Mouse (Mus musculus): ENCODE measurements around the gene Tgfbrap1. TPM values are rescaled to one million over a fixed set of nuclear protein-coding genes. Genes with fewer than 3 reads are reported as not detected.
A peak's percentile ranks its signal among the peaks of the same experiment; 100 is the strongest.
"Not testable (repeated sequence)": the region's sequence is repeated elsewhere in the genome, so short reads cannot be mapped to it uniquely, and the experiment has no call there.

Gene Tgfbrap1
- polyA plus RNA-seq, 1 experiment from 2014 or later: 11.5 TPM

- peaks cover 52% of the 10 kb centered on the region for H3K36me3 ChIP-seq
- peak; percentile 85 for ATAC-seq (replicated peaks; ENCODE audit: low FRiP score)
- H3K4me3 ChIP-seq (replicated peaks): no peak overlapping the region
- no peaks in the 10 kb centered on the region for H3K9me3 ChIP-seq (replicated peaks)
- H3K4me2 ChIP-seq: no peak overlapping the region
- H3K9ac ChIP-seq: no peak overlapping the region
- H3K4me1 ChIP-seq: no peaks in the 10 kb centered on the region
- no peaks in the 10 kb centered on the region for H3K27me3 ChIP-seq
- WGBS: 52% methylated on average over 9 of the region's 9 CpGs
- H3K27ac ChIP-seq: no peak overlapping the region
Measured at GRCm38 (mm10) chr1:43065615-43066310, 32.7 kb downstream of the Tgfbrap1 start.

GRCm38 (mm10) chr1:43051903-43052302 is 46.5 kb downstream of the Tgfbrap1 start:
- Histone ChIP-seq H3K9ac (no peak overlapping the region), H3K4me3 (replicated peaks) (no peak overlapping the region), H3K27ac (no peak overlapping the region), H3K4me2 (no peak overlapping the region), H3K4me1 (peaks cover under 1% of the 10 kb centered on the region; the same call in 1 of the 2 replicates), H3K36me3 (peaks cover 78% of the 10 kb centered on the region), H3K9me3 (replicated peaks) (no peaks in the 10 kb centered on the region), H3K27me3 (no peaks in the 10 kb centered on the region)
- no peak for ATAC-seq (replicated peaks; ENCODE audit: low FRiP score)
- 92% methylated on average over 5 of the region's 5 CpGs for WGBS

- H3K27ac ChIP-seq: no peak overlapping the region
- 87% methylated on average over 10 of the region's 10 CpGs for WGBS
- H3K9ac ChIP-seq: no peak overlapping the region
- H3K27me3 ChIP-seq: no peaks in the 10 kb centered on the region
- no peak overlapping the region for H3K4me2 ChIP-seq
- no peaks in the 10 kb centered on the region for H3K9me3 ChIP-seq (replicated peaks)
- H3K4me1 ChIP-seq: peaks cover 24% of the 10 kb centered on the region
- no peak for ATAC-seq (replicated peaks; ENCODE audit: low FRiP score)
- H3K36me3 ChIP-seq: peaks cover 42% of the 10 kb centered on the region
- no peak overlapping the region for H3K4me3 ChIP-seq (replicated peaks)
Measured at GRCm38 (mm10) chr1:43047811-43048210, 50.6 kb downstream of the Tgfbrap1 start.

- ATAC-seq (replicated peaks; ENCODE audit: low FRiP score): no peak
- Histone ChIP-seq H3K4me1 (peaks cover 27% of the 10 kb centered on the region), H3K36me3 (peaks cover 35% of the 10 kb centered on the region), H3K27me3 (no peaks in the 10 kb centered on the region), H3K4me2 (no peak overlapping the region), H3K27ac (no peak overlapping the region), H3K9me3 (replicated peaks) (no peaks in the 10 kb centered on the region), H3K4me3 (replicated peaks) (no peak overlapping the region), H3K9ac (no peak overlapping the region)
- WGBS: 80% methylated on average over 2 of the region's 2 CpGs
Measured at GRCm38 (mm10) chr1:43046990-43047389, 51.4 kb downstream of the Tgfbrap1 start.

- H3K9me3 ChIP-seq (replicated peaks): no peaks in the 10 kb centered on the region
- no peak overlapping the region for H3K4me3 ChIP-seq (replicated peaks)
- H3K27ac ChIP-seq: peak overlapping the region; percentile 66
- H3K27me3 ChIP-seq: no peaks in the 10 kb centered on the region
- peak overlapping the region; percentile 36 for H3K4me2 ChIP-seq
- 30% methylated on average over 14 of the region's 14 CpGs for WGBS
- peaks cover 31% of the 10 kb centered on the region for H3K4me1 ChIP-seq
- peak; percentile 66 for ATAC-seq (replicated peaks; ENCODE audit: low FRiP score)
- H3K9ac ChIP-seq: no peak overlapping the region
- peaks cover 19% of the 10 kb centered on the region for H3K36me3 ChIP-seq
Measured at GRCm38 (mm10) chr1:43045204-43045982, 53.0 kb downstream of the Tgfbrap1 start.

- WGBS: 33% methylated on average over 6 of the region's 6 CpGs
- peak overlapping the region; percentile 6; the same call in 1 of the 2 replicates for H3K27ac ChIP-seq
- no peak overlapping the region for H3K4me2 ChIP-seq
- H3K4me1 ChIP-seq: peaks cover 31% of the 10 kb centered on the region
- no peak overlapping the region for H3K4me3 ChIP-seq (replicated peaks)
- H3K36me3 ChIP-seq: no peaks in the 10 kb centered on the region
- no peak overlapping the region for H3K9ac ChIP-seq
- no peaks in the 10 kb centered on the region for H3K9me3 ChIP-seq (replicated peaks)
- ATAC-seq (replicated peaks; ENCODE audit: low FRiP score): no peak
- no peaks in the 10 kb centered on the region for H3K27me3 ChIP-seq
Measured at GRCm38 (mm10) chr1:43042271-43042670, 56.2 kb downstream of the Tgfbrap1 start.

GRCm38 (mm10) chr1:43036014-43036413 is 62.4 kb downstream of the Tgfbrap1 start:
- Histone ChIP-seq H3K4me3 (replicated peaks) (no peak overlapping the region), H3K4me2 (no peak overlapping the region), H3K4me1 (no peaks in the 10 kb centered on the region), H3K9ac (no peak overlapping the region), H3K36me3 (no peaks in the 10 kb centered on the region), H3K27ac (no peak overlapping the region), H3K9me3 (replicated peaks) (no peaks in the 10 kb centered on the region), H3K27me3 (no peaks in the 10 kb centered on the region)
- 90% methylated on average over 7 of the region's 7 CpGs for WGBS
- ATAC-seq (replicated peaks; ENCODE audit: low FRiP score): no peak

- H3K9me3 ChIP-seq (replicated peaks); H3K4me1 ChIP-seq; H3K4me2 ChIP-seq; H3K36me3 ChIP-seq; H3K27me3 ChIP-seq; H3K4me3 ChIP-seq (replicated peaks); H3K9ac ChIP-seq: not testable (repeated sequence)
- H3K27ac ChIP-seq: 0 out of 2 replicates have a peak overlapping the region, but pooled peaks have one; percentile 6
- 81% methylated on average over 7 of the region's 7 CpGs for WGBS
- ATAC-seq (replicated peaks; ENCODE audit: low FRiP score): peak; percentile 69; the same call in 1 of the 2 replicates
Measured at GRCm38 (mm10) chr1:43015153-43015685, 83.2 kb downstream of the Tgfbrap1 start.

- no peak overlapping the region for H3K4me3 ChIP-seq (replicated peaks)
- ATAC-seq (replicated peaks; ENCODE audit: low FRiP score): no peak
- no peak overlapping the region for H3K4me2 ChIP-seq
- no peak overlapping the region for H3K9ac ChIP-seq
- WGBS: 88% methylated on average over 4 of the region's 4 CpGs
- no peaks in the 10 kb centered on the region for H3K27me3 ChIP-seq
- H3K36me3 ChIP-seq: no peaks in the 10 kb centered on the region
- H3K9me3 ChIP-seq (replicated peaks): no peaks in the 10 kb centered on the region
- H3K4me1 ChIP-seq: 0 out of 2 replicates have a peak, but pooled peaks cover 3% of the 10 kb centered on the region
- H3K27ac ChIP-seq: no peak overlapping the region
Measured at GRCm38 (mm10) chr1:43010461-43010860, 88.0 kb downstream of the Tgfbrap1 start.

GRCm38 (mm10) chr1:43006524-43006923 is 91.9 kb downstream of the Tgfbrap1 start:
- Histone ChIP-seq H3K4me3 (replicated peaks) (no peak overlapping the region), H3K27ac (no peak overlapping the region), H3K4me1 (0 out of 2 replicates have a peak, but pooled peaks cover 3% of the 10 kb centered on the region), H3K9me3 (replicated peaks) (no peaks in the 10 kb centered on the region), H3K9ac (no peak overlapping the region), H3K36me3 (no peaks in the 10 kb centered on the region), H3K27me3 (no peaks in the 10 kb centered on the region), H3K4me2 (no peak overlapping the region)
- WGBS: 80% methylated on average over 4 of the region's 4 CpGs
- ATAC-seq (replicated peaks; ENCODE audit: low FRiP score): no peak

- 0 out of 2 replicates have a peak, but pooled peaks have one; percentile 52 for ATAC-seq (replicated peaks; ENCODE audit: low FRiP score)
- Histone ChIP-seq H3K27ac (no peak overlapping the region), H3K4me1 (0 out of 2 replicates have a peak, but pooled peaks cover 3% of the 10 kb centered on the region), H3K27me3 (no peaks in the 10 kb centered on the region), H3K36me3 (no peaks in the 10 kb centered on the region), H3K9me3 (replicated peaks) (no peaks in the 10 kb centered on the region), H3K4me2 (peak overlapping the region; percentile 20; the same call in 1 of the 2 replicates), H3K4me3 (replicated peaks) (no peak overlapping the region), H3K9ac (no peak overlapping the region)
- 53% methylated on average over 13 of the region's 13 CpGs for WGBS
Measured at GRCm38 (mm10) chr1:43006051-43006514, 92.4 kb downstream of the Tgfbrap1 start.
